Mouse (Mus musculus) mouse embryonic stem cell (cell line): ENCODE data around the gene Olfr1093.

ENCODE experiments used
- in situ Hi-C, 2 experiments: fragments of 300-500 bp; cut with MboI; formaldehyde crosslinking; loops; 1 replicate in 1 of 2; 3 replicates in 1 of 2; pipeline ENCODE4 v1.14.3; 2019 to 2020; ENCODE audit warnings: low sequenced_read_pairs in 2 of 2, low pct_unique_long_range_greater_than_20kb in 1 of 2, mixed read lengths in 1 of 2; ENCODE audit not compliant: unreplicated experiment in 1 of 2

Gene Olfr1093

GRCm38 (mm10) chr2:86782179-86782578, at the start of gene Olfr1093:
Gene Olfr1093 (plus strand): TSS chr2:86782479.
- in situ Hi-C loops, result no loop called here

DNA sequence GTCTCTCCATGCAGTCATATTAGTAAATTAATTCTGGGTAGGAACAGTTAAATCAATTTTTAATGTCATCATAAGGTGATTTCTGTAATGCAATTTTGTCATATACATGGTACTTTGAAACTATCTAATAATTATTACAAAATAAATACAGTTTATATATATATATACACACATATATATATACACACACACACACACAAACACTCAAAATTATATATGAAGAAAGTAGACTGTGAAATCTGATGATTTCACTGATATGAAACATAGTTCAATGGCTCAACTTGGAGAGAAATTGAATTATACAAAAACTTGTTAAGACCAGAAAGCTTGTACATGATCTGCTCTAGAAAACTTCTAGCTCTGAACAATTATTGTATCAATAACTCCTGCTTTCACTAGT, 48.7 kb upstream of the Olfr1093 start, which contains the start of gene Olfr1089:
Gene Olfr1089, minus strand, starts transcription at position 101 of the 400 bp plus-strand sequence.
- in situ Hi-C loops, result no loop called here

DNA sequence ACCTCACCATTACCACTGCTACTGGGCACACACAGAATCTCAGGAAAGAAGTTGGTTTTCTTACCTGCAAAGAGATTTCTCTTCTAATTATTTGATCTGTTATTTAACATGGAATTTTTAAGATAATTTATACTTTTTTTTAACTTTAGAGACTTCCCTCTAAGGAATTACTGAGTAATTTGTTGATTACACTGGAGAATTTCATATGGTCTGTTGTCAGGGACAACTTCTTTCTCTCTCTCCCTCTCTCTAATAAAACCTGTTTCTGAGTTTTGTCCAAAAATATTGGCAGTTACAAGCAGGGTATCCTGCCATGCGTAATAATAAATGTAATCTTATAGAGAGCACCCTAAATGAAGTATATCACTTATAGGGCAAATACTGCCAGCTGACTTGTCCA, 23.4 kb upstream of the Olfr1093 start, which contains the start of gene Olfr1090:
Gene Olfr1090, minus strand, starts transcription at position 101 of the 400 bp plus-strand sequence.
- in situ Hi-C loops, result no loop called here

- in situ Hi-C loops, result no loop called here
Observed at GRCm38 (mm10) chr2:86761050-86761449, 21.2 kb upstream of the Olfr1093 start.

DNA sequence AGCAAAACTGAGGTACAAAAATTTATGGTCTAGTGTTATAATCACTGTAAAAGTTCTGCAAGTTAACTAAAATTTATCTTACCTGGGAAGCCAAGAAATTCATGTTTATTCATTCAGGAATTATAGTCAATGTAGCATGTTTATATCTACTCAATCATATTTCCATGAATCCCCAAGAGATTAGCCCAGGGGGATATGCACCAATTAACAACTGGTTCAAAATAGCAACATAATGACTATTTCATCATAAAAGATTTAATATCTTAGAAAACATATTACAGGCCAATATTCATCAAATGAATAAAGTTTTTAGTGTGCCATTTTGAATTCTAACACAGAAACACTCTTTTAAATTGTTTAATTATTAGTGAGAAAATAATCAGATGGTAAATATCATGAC, 27.6 kb downstream of the Olfr1093 start, which contains the start of gene Olfr141:
Gene Olfr141, minus strand, starts transcription at position 101 of the 400 bp plus-strand sequence.
- in situ Hi-C loops, result no loop called here

- in situ Hi-C loops, result no loop called here
Observed at GRCm38 (mm10) chr2:86824363-86824762, 42.1 kb downstream of the Olfr1093 start, which contains the start of gene Olfr1094. Gene Olfr1094 (plus strand): TSS chr2:86824663.
